Mouse (Mus musculus) liver, postnatal 0 days (tissue): ENCODE measurements at regions not wholly inside any gene's neighbourhood (a gene's known extent, or its start where the extent isn't known, plus 50 kb on each side); places are given as distances from the start of the nearest gene placed in this dataset.

Experiments used
- CTCF ChIP-seq: sonication (generic); IDR thresholded peaks from 2 replicates; pipeline ENCODE4 v1.5.1; 2016; ENCODE audit warnings: antibody characterized with exemption, low read depth
- EP300 ChIP-seq: IDR thresholded peaks from 2 replicates; pipeline ENCODE4 v1.6.1; 2016; ENCODE audit warnings: antibody characterized with exemption, low read depth, mild to moderate bottlenecking

DNA sequence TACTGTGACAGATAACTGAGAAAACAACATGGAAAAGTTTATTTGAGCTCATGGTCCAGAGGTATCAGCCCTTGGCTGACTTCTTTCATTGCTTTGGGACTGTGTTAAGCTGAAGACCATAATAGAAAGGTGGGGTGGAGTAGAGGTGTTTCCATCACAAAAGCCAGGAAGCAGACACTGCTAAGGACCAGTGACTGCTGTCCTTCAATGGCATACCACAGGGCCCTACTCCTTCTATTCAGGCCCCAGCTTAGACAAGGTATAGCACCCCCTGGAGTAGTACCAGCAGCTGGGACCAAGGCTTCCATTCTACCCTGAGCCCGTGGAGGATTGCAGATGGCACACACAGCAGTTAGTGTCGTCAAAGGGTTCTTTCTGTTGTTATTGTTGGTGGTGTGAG, 151.4 kb upstream of the Grik3 start:
- TF ChIP-seq CTCF (no peak), EP300 (no peak)
